Mouse (Mus musculus): ENCODE measurements around the gene Ifrd2.

DNA sequence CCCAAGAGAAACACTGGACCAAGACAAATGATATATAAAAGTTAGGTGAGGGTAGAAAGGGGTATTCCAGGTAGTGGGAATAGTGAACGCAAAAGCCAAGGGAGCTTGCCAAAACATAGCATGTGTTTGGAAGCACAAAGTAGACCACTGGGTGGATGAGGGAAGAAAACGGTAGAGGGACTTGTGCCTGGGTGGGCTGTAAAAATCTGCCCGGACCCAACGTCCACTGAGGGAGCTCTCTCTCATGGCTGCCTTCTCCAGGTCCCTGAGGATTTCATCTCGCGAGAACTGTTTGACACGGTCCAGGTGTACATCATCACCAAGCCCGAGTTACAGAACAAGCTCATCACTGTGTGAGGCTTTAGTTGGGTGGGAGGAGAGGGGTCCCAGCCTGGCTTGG lies 44.7 kb upstream of the Ifrd2 start:
- TF ChIP-seq POLR2A (IDR thresholded peaks at IDR 0.05; ENCODE audit: low read depth, low read length) = no peak
- no peak for TF ChIP-seq CTCF (IDR thresholded peaks at IDR 0.05; ENCODE audit: borderline replicate concordance, insufficient read depth, low read length)
